Mouse (Mus musculus) cerebellum, adult 2 months (tissue): ENCODE measurements at regions not wholly inside any gene's neighbourhood (a gene's known extent, or its start where the extent isn't known, plus 50 kb on each side); places are given as distances from the start of the nearest gene placed in this dataset.

ENCODE experiments used
- CTCF ChIP-seq: fragments of 200-500 bp; IDR thresholded peaks from 2 replicates; pipeline ENCODE4 v1.5.1; 2011; ENCODE audit warnings: low read depth, mild to moderate bottlenecking, control low read depth, low read length, moderate library complexity, borderline replicate concordance; ENCODE audit not compliant: insufficient read depth
- POLR2A ChIP-seq: fragments of 200-500 bp; IDR thresholded peaks from 2 replicates; pipeline ENCODE4 v1.6.1; 2011; ENCODE audit warnings: low read length, control low read depth, borderline replicate concordance; ENCODE audit not compliant: insufficient read depth

- no peak for TF ChIP-seq CTCF
- TF ChIP-seq POLR2A, result no peak
Observed at GRCm38 (mm10) chr16:93498800-93499199, 105.1 kb downstream of the Setd4 start.
